Mouse (Mus musculus): ENCODE measurements around the gene Rgs7bp. TPM values are rescaled to one million over a fixed set of nuclear protein-coding genes. Genes with fewer than 3 reads are reported as not detected.

Rgs7bp gene
- under 1 TPM; 0.48 to 0.70 TPM for total RNA-seq (2021)
- long read RNA-seq, experiment 1: 0 reads
- long read RNA-seq, experiment 2, partial matches to known transcripts: 0 of 1 reads
- long read RNA-seq, experiment 2, other reads (novel, unspliced or antisense): 1 of 1 reads

DNA sequence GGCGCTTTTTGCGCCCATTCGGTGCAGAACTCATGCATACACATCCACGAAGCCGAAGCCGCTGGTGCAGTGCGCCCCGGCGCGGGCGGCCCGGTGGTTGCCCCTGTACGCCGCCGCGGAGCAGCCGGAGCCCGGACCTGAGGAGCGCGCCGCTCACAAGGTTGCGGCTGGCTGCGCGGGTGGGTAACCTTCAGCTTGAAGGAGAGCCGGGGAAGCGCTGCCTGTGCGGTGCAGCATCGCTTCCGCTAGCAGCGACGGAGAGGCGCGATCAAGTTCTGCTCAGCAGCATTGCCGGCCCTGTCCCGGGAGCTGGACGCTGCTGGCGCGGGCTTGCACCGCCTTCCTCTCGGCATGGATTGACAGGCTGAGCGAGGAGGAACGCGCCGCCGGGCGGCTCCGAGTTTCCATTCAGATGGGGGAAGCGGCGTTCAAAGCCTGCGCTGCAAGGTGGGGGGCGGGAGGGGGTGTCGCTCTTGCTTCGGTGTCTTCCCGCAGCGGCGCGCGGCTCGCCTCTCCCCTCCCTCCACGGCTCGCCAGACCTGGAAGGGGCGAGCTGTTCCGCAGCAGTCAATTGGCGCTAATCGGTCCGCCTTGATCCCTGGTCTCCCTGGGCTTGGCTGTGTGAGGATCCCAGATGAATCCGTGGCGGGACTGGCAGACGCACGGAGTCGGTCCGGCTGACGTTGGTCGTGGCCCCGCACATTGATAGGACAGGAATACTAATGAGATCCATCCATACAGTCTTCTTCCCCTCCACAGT lies at the start of gene Rgs7bp:
TSS of gene Rgs7bp (minus strand) at position 750 of the 760 bp plus-strand sequence.
- intact Hi-C loops (cut with DNase I): no loop called here
- peak; percentile 17; the same call in 1 of the 2 replicates for TF ChIP-seq CTCF (IDR thresholded peaks at IDR 0.05)
- peak within 1 kb of the TSS; percentile 82 for H3K4me3 ChIP-seq
- H3K27ac ChIP-seq: peak within 1 kb of the TSS; percentile 70
- peak; percentile 62 for DNase-seq

- Histone ChIP-seq H3K4me3 (no peak overlapping the region), H3K27ac (no peak overlapping the region)
- TF ChIP-seq CTCF (IDR thresholded peaks at IDR 0.05): no peak
- no peak for DNase-seq
- intact Hi-C loops (cut with DNase I): no loop called here
These were observed 49.7 kb upstream of the Rgs7bp start for GRCm38 (mm10) chr13:105104385-105104784.

GRCm38 (mm10) chr13:105100705-105101104 lies 46.0 kb upstream of the Rgs7bp start:
- DNase-seq: no peak
- intact Hi-C loops (cut with DNase I): no loop called here
- Histone ChIP-seq H3K4me3 (no peak overlapping the region), H3K27ac (no peak overlapping the region)
- TF ChIP-seq CTCF (IDR thresholded peaks at IDR 0.05): no peak

GRCm38 (mm10) chr13:105096316-105096715 lies 41.6 kb upstream of the Rgs7bp start:
- no peak for TF ChIP-seq CTCF (IDR thresholded peaks at IDR 0.05)
- no peak overlapping the region for H3K27ac ChIP-seq
- H3K4me3 ChIP-seq: no peak overlapping the region
- no peak for DNase-seq
- intact Hi-C loops (cut with DNase I): no loop called here

- H3K4me3 ChIP-seq: no peak overlapping the region
- intact Hi-C loops (cut with DNase I): no loop called here
- no peak for TF ChIP-seq CTCF (IDR thresholded peaks at IDR 0.05)
- DNase-seq: no peak
- H3K27ac ChIP-seq: no peak overlapping the region
These were observed 34.5 kb upstream of the Rgs7bp start for GRCm38 (mm10) chr13:105089276-105089675.

GRCm38 (mm10) chr13:105081862-105082261 lies 27.1 kb upstream of the Rgs7bp start, which contains the start of gene 4933425L06Rik:
4933425L06Rik (plus strand) TSS chr13:105082122.
- H3K27ac ChIP-seq: no peak within 1 kb of the TSS
- intact Hi-C loops (cut with DNase I): no loop called here
- no peak for TF ChIP-seq CTCF (IDR thresholded peaks at IDR 0.05)

DNA sequence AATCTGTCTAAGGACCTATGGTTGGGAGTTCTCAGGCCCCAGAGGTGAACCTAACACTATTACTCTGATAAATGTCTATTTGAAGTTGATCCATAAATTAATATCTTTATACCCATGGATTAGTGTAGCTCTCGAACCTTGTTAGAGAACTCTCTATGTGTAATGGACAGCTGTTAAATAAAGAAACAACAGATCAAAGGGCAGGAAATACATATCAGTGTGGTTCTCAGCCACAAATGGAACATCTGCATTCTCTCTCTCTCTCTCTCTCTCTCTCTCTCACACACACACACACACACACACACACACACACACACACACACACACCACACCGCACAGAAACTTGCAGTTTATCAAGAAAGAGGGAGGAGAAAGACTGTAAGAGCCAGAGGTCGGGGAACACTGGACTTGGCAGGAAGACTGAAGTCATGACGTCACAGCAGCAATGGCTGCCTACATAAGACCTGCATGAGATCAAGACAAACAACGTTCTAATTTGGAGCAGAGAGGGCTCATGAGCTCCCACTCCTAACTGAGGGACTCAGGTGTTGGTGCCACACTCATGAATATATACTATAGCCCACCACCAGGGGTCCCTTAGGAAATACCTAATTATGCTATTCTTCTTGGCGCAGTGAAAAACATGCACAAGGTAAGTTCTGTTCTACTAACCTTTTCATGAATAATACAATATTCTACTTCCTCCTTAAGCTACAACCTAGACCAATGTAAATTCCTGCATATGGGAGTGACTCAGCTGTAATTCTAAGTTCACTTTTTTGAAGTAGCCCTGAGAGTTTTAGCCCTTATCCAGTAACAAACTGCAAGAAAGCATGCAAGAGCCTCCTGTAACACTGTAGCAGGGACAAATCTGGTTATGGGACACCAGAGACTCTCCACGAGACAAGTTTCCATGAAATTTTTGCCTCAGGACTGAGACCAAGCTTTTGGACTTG lies 12.4 kb upstream of the Rgs7bp start:
- H3K27ac ChIP-seq: no peak overlapping the region
- TF ChIP-seq CTCF (IDR thresholded peaks at IDR 0.05): no peak
- no peak overlapping the region for H3K4me3 ChIP-seq
- intact Hi-C loops (cut with DNase I): no loop called here
- no peak for DNase-seq

More at GRCm38 (mm10) chr13:105081862-105082261, 27.1 kb upstream of the Rgs7bp start, which contains the start of gene 4933425L06Rik:
- H3K4me3 ChIP-seq: no peak within 1 kb of the TSS
- no peak for DNase-seq

- no peak for TF ChIP-seq CTCF (IDR thresholded peaks at IDR 0.05)
- Histone ChIP-seq H3K4me3 (no peak overlapping the region), H3K27ac (no peak overlapping the region)
- no peak for DNase-seq
- intact Hi-C loops (cut with DNase I): no loop called here
These were observed 11.4 kb upstream of the Rgs7bp start for GRCm38 (mm10) chr13:105066119-105066518.

- H3K4me3 ChIP-seq: peak overlapping the region; percentile 82
- H3K27ac ChIP-seq: no peak overlapping the region; the same call in 1 of the 2 replicates
- no peak for TF ChIP-seq CTCF (IDR thresholded peaks at IDR 0.05)
- peak; percentile 30 for DNase-seq
- intact Hi-C loops (cut with DNase I): no loop called here
These were observed 644 bp upstream of the Rgs7bp start for GRCm38 (mm10) chr13:105055374-105055773.

DNA sequence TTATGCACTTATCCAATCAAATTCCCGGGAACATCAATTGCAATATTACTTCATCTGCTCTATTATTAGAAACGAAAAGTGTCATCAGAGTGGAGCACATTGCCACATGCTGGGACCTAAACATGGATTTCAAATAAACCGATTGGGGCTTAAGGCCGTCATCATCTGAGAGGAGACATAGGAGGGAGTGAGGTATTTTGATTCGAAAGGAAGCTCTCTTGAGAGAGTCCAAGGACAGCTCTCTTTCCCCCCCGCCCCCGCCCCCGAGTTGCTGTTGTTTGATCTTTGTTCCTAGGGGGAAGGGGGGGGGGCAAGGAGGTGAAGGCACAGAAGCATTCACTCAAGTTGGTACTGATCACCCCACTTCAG lies 195 bp upstream of the Rgs7bp start:
- DNase-seq: no peak
- TF ChIP-seq CTCF (IDR thresholded peaks at IDR 0.05): no peak
- intact Hi-C loops (cut with DNase I): no loop called here
- Histone ChIP-seq H3K4me3 (peak overlapping the region; percentile 82), H3K27ac (peak overlapping the region; percentile 70; the same call in 1 of the 2 replicates)

DNA sequence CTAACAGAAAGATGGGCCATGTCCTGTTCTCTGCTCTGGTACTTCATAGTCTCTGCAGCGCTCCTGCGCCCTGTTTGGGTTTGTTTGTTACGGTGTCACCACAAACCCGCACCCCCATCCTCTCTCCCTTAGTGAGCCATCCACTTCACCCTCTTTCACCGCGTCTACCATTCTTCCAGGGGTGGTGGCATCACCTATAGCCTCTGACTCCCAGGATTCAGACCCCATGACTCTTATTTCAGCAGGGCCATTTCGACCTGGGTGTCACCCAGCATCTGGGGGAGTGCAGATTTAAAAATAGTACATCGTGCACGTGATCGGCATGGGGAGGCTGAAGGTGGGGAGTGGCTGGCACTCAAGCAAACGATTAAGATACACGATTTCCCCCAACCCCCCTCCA lies 1.1 kb downstream of the Rgs7bp start:
- Histone ChIP-seq H3K27ac (peak overlapping the region; percentile 70), H3K4me3 (peak overlapping the region; percentile 82)
- no peak for TF ChIP-seq CTCF (IDR thresholded peaks at IDR 0.05)
- DNase-seq: no peak
- intact Hi-C loops (cut with DNase I): no loop called here

DNA sequence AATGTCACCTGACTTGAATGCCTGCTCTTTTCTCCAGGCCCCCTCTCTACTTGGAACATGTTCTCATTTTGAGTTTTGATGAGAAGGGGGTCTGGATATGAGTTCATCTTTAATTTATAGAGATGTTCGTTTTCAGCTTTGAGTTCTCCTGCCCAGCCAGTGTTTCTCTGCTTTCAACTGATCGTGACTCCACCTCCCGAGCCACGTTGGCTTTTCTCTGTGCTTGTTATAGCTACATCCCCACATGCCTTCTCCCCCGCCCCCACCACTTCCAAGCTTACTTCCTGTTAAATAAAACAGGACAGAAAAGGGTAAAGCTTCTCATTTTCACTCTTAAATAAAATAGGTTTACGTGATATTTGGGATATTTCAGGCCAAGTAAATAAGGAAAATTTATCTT lies 3.3 kb downstream of the Rgs7bp start:
- no peak for TF ChIP-seq CTCF (IDR thresholded peaks at IDR 0.05)
- intact Hi-C loops (cut with DNase I): no loop called here
- Histone ChIP-seq H3K4me3 (no peak overlapping the region), H3K27ac (no peak overlapping the region)
- no peak for DNase-seq

GRCm38 (mm10) chr13:105048662-105049061 lies 6.1 kb downstream of the Rgs7bp start:
- peak; percentile 4; the same call in 1 of the 2 replicates for TF ChIP-seq CTCF (IDR thresholded peaks at IDR 0.05)
- no peak for DNase-seq
- intact Hi-C loops (cut with DNase I): no loop called here
- Histone ChIP-seq H3K27ac (no peak overlapping the region), H3K4me3 (no peak overlapping the region)

All from gastrocnemius, adult 2 months (tissue).